ENCODE assay signal across 30 mouse cellular contexts in the genomic region with DNA sequence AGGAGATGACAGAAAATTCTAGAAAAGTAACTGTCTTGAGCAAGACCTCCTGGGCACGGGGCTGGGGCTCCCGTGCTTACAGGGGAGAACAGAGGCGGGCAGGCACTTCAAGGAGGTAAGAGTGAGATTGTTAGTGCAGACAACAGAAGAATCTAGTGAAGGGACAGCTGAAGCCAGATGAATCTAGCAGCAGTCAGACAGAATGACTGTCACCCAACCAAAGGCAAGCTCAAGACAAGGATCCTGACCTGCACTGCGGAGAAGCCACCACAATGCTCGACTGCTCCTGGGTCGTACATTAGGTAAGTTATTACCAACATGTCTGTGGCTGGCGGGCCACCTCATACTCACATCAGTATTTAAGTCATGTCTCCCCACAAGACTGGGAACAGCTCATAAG.
"Had no signal": no experiment of that assay in that cellular context is flagged by ENCODE, and none has a peak within 500 bp of the region (broad histone marks: within the 10 kb centered on the region; RNA-seq: fewer than 3 reads in every experiment).

No protein-coding gene starts in this region.

- H3K9me3 ChIP-seq: limb, embryonic 10.5 days; limb, embryonic 12.5 days; limb, embryonic 13.5 days; limb, embryonic 15.5 days; liver, embryonic 12.5 days; liver, embryonic 13.5 days; liver, embryonic 15.5 days; lung, embryonic 15.5 days; megakaryocyte, embryonic 14.5 days; midbrain, embryonic 10.5 days; midbrain, embryonic 12.5 days; midbrain, embryonic 13.5 days; midbrain, embryonic 15.5 days had no signal

- H3K4me2 ChIP-seq: limb, embryonic 12.5 days; limb, embryonic 15.5 days; liver, embryonic 11.5 days; liver, embryonic 12.5 days; liver, embryonic 13.5 days; liver, embryonic 15.5 days; midbrain, embryonic 12.5 days had no signal

- H3K27ac ChIP-seq: left cerebral cortex, adult 2 months; limb, embryonic 10.5 days; limb, embryonic 12.5 days; limb, embryonic 13.5 days; limb, embryonic 15.5 days; liver, embryonic 12.5 days; liver, embryonic 13.5 days; liver, embryonic 14.5 days; liver, embryonic 15.5 days; lung, embryonic 15.5 days; macrophage; midbrain, embryonic 10.5 days; midbrain, embryonic 12.5 days; midbrain, embryonic 13.5 days; midbrain, embryonic 15.5 days had no signal

- ATAC-seq: liver, embryonic 12.5 days; liver, postnatal 0 days; lung, postnatal 0 days; midbrain, embryonic 13.5 days; midbrain, embryonic 15.5 days had no signal

- H3K9ac ChIP-seq: limb, embryonic 12.5 days; limb, embryonic 13.5 days; limb, embryonic 15.5 days; liver, embryonic 12.5 days; liver, embryonic 13.5 days; liver, embryonic 14.5 days; liver, embryonic 15.5 days; liver, postnatal 0 days; lung, embryonic 14.5 days; lung, embryonic 15.5 days; midbrain, embryonic 12.5 days; midbrain, embryonic 13.5 days; midbrain, embryonic 15.5 days had no signal

- H3K27me3 ChIP-seq: limb, embryonic 12.5 days; limb, embryonic 13.5 days; limb, embryonic 15.5 days had no signal

- DNase-seq: left cerebral cortex, postnatal 4 days; liver; liver, embryonic 13.5 days; liver, postnatal 0 days; lung, adult 18-20 months; lung, adult 2 months; lung, embryonic 14.5 days; lung, postnatal 10 days; lung, postnatal 14 days; lung, postnatal 36 days; lung, postnatal 4 days; midbrain, embryonic 14.5 days had no signal

- H3K4me3 ChIP-seq: left cerebral cortex, adult 2 months; limb, embryonic 10.5 days; limb, embryonic 12.5 days; limb, embryonic 15.5 days; liver, embryonic 12.5 days; liver, embryonic 13.5 days; liver, embryonic 15.5 days; lung, embryonic 15.5 days; megakaryocyte, embryonic 14.5 days; midbrain, embryonic 10.5 days; midbrain, embryonic 12.5 days; midbrain, embryonic 13.5 days; midbrain, embryonic 15.5 days; myocyte had no signal

- H3K36me3 ChIP-seq: limb, embryonic 10.5 days; limb, embryonic 12.5 days; limb, embryonic 13.5 days; limb, embryonic 15.5 days; liver, embryonic 12.5 days; liver, embryonic 13.5 days; liver, embryonic 15.5 days; lung, embryonic 15.5 days; midbrain, embryonic 10.5 days; midbrain, embryonic 12.5 days; midbrain, embryonic 13.5 days; midbrain, embryonic 15.5 days had no signal
